Mouse (Mus musculus): ENCODE data around the gene Ptprd. TPM values are rescaled to one million over a fixed set of nuclear protein-coding genes. Genes with fewer than 3 reads are reported as not detected.

The Ptprd gene
- polyA plus RNA-seq, 1 experiment: 4.5 TPM

DNA sequence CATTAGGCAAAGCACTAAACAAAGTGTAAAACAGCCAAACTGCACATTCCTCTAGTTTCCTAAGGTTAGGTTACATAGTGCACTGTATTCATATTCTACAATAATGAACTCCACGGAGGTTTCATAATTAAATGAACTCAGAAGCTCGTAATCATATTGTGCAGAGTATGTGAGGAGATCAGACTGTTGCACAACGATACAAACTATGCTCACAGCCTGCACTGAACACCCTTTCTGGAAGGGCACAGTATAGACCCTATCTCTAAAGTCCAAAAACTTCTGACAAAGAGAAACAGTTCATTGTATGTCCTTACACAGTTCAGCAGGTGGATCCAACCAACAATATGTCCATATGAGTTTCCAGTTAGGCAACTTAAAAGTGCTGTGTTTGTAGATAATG, 1844.5 kb downstream of the Ptprd start:
- 80% methylated on average over 3 of the region's 3 CpGs for WGBS
- DNase-seq (ENCODE audit: low read depth, low spot score): no peak

GRCm38 (mm10) chr4:76365871-76366270, 1845.9 kb downstream of the Ptprd start:
- WGBS: 71% methylated on average over 4 of the region's 4 CpGs
- no peak for DNase-seq (ENCODE audit: low read depth, low spot score)

- 12% methylated on average over 1 of the region's 1 CpGs for WGBS
- DNase-seq (ENCODE audit: low read depth, low spot score): no peak
Measured at GRCm38 (mm10) chr4:76361546-76361945, 1850.2 kb downstream of the Ptprd start.

DNA sequence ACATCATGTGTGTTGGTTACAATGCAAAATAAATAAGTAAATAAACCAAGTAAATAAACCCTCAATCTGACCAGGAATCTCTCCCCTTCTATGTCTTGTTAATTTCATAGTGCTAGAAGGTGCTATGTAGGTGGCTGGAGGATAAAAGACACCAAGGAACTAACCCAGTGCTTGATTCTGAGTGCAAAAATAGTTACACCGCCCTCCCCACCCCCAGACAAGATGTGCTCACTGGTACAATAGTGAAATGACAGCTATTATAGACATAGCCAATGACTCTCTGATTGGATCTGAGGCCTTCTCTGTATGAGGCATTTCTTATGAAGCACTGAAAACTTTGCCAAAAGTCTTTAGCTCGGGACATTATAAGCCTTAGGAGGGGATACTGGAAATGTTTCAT, 1857.6 kb downstream of the Ptprd start:
- no peak for DNase-seq (ENCODE audit: low read depth, low spot score)
- WGBS: 83% methylated on average over 2 of the region's 2 CpGs

- no peak for DNase-seq (ENCODE audit: low read depth, low spot score)
- WGBS: 89% methylated on average over 1 of the region's 1 CpGs
Measured at GRCm38 (mm10) chr4:76352468-76352867, 1859.3 kb downstream of the Ptprd start.

DNA sequence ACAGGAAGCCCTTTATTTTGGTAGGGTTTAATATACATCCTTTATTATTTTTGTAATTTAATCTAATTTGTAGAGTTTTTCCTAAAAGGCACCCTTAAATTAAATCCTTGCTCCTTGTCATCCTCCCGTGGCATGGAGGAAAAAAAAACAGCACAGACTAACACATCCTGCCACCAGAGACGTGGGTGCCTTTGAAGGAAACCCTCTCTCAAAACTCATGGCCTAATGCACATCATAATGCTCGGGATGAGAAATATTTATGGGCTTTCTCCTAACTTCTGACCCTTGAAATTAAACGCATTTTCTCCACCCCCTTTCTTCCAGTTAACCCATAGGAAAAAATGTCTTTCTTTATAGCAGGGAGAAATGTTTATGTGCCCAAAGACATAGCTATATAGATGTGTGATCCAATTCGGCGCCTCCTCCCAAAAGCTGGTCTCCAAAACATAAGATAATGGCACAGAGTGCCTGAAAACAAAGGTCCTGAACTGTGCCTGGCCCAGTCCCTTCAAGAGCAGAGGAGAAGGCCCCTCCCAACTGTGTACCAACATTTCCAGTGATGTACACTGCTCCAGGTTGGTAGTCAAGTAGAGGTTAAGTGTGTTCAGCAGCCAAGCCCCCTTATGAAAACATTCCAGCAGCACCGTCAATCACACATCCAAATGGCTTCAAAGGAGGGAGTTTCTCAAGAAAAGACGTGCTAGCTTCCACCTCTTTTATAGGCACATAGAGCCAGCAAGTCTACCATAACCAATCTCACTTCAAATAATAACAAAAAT, 1860.4 kb downstream of the Ptprd start:
- 59% methylated on average over 8 of the region's 8 CpGs for WGBS
- no peak for DNase-seq (ENCODE audit: low read depth, low spot score)

- no peak for DNase-seq (ENCODE audit: low read depth, low spot score)
Measured at GRCm38 (mm10) chr4:76350241-76350962, 1861.4 kb downstream of the Ptprd start.

DNA sequence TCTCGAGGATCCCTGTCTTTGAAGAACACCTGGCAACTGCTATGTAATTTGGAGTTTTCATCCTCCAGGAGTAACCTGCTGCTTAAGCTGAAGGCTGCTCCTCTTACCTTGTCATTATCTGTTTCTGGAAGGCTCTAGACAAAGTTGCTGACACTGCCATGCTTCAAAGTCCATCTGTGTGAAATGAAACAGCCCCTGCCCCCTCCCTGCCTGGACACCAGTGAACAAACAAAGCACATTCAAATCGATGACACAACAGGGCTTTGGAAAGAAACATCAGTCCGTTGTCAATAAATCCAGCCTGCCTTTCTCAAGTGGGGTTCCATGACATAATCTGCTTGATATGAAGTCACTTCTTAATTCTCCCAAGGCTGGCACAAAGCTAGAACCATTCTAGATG, 1867.7 kb downstream of the Ptprd start:
- no peak for DNase-seq (ENCODE audit: low read depth, low spot score)

More at GRCm38 (mm10) chr4:76350241-76350962, 1861.4 kb downstream of the Ptprd start:
- WGBS: 18% methylated on average over 3 of the region's 3 CpGs

GRCm38 (mm10) chr4:76337926-76338325, 1873.8 kb downstream of the Ptprd start:
- DNase-seq (ENCODE audit: low read depth, low spot score): peak; percentile 43
- 26% methylated on average over 1 of the region's 1 CpGs for WGBS

More for the DNA sequence above, 1867.7 kb downstream of the Ptprd start:
- 26% methylated on average over 3 of the region's 3 CpGs for WGBS

- DNase-seq (ENCODE audit: low read depth, low spot score): no peak
- WGBS: 32% methylated on average over 11 of the region's 11 CpGs
Measured at GRCm38 (mm10) chr4:76327346-76327745, 1884.4 kb downstream of the Ptprd start.

- DNase-seq (ENCODE audit: low read depth, low spot score): no peak
- 91% methylated on average over 3 of the region's 3 CpGs for whole genome bisulfite sequencing
Measured at GRCm38 (mm10) chr4:76325646-76326045, 1886.1 kb downstream of the Ptprd start.

DNA sequence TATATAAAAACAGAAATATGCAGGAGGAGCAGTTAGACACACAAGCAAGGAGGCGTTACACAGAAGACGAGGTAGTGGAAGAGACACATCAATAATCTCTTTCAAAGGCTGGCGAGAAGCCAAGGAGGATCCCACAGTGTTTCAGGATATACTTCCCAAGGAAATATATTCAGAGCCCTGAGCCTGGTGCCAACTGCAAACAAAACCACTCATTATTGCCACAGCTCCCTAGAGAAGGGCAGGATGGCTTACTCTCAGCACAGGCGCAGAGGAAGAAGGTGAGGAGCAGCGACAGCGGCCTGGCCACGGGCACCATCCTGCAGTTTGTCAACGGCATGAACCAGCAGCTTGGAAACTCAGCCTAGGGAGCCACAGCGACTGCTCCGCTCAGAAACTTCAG, 1886.8 kb downstream of the Ptprd start:
- WGBS: 74% methylated on average over 10 of the region's 10 CpGs
- DNase-seq (ENCODE audit: low read depth, low spot score): no peak

DNA sequence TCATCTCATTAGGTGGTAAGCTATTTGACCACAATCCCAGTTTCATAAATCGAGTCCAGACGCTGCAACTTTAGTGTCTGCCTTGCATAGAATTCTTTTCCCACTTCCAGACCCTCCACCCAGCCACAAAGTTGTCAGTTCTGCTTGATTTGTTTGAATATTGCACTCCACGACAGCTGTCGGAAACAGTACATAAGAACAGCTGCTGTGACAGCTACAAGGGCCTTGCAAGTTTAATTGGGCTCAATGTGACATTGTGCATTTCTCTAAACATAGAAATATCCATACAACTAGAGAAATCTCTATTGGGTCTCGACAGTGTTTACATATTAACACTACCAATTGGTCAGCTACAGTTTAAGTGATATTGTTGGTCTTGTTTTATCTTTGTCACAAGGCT, 1887.3 kb downstream of the Ptprd start:
- WGBS: 73% methylated on average over 5 of the region's 5 CpGs
- no peak for DNase-seq (ENCODE audit: low read depth, low spot score)

DNA sequence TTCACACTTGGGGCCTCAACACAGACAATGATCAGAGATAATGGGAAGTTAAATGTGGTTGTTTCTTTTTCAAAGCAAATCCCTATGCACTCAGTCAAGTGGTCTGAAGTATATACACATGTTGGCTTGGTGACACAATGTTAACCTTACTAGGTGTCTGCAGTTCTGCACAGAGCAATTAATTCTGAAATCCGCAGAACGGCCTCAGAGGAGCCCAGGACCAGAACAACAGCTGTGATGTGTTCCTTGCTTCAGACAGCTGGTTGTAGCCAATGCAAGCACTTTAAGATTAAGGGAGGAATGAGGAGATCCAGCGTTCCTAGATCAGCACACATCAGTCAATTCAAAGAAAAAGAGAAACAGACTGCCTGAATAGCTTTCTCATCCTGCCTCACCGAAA, 1891.9 kb downstream of the Ptprd start:
- no peak for DNase-seq (ENCODE audit: low read depth, low spot score)

DNA sequence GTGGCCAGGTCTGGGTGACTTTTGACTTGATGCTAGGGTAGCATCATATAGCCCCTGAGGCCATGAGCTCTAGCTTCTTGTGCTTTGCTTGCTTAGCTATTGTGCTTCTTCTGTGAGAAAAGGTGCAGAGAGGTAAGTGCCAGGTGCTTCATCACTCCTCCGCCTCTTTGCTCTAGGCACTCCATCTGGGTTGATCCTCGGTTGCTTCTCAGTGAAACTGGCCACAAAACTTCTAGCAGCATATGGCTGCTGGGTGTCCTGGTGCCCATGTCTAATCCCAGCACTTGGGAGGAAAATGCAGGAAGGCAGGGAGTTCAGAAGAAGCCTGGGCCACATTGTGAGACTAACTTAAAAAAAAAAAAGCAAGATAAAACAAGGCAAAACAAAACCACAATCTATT, 1895.8 kb downstream of the Ptprd start:
- DNase-seq (ENCODE audit: low read depth, low spot score): no peak
- 90% methylated on average over 2 of the region's 2 CpGs for WGBS

More for the DNA sequence above, 1891.9 kb downstream of the Ptprd start:
- 69% methylated on average over 4 of the region's 4 CpGs for WGBS

GRCm38 (mm10) chr4:76313749-76314148, 1898.0 kb downstream of the Ptprd start:
- 46% methylated on average over 3 of the region's 3 CpGs for WGBS
- DNase-seq (ENCODE audit: low read depth, low spot score): no peak

GRCm38 (mm10) chr4:76312593-76312992, 1899.2 kb downstream of the Ptprd start:
- DNase-seq (ENCODE audit: low read depth, low spot score): no peak
- WGBS: 79% methylated on average over 3 of the region's 3 CpGs

- DNase-seq (ENCODE audit: low read depth, low spot score): no peak
- 82% methylated on average over 5 of the region's 5 CpGs for WGBS
Measured at GRCm38 (mm10) chr4:76305987-76306386, 1905.8 kb downstream of the Ptprd start.

DNA sequence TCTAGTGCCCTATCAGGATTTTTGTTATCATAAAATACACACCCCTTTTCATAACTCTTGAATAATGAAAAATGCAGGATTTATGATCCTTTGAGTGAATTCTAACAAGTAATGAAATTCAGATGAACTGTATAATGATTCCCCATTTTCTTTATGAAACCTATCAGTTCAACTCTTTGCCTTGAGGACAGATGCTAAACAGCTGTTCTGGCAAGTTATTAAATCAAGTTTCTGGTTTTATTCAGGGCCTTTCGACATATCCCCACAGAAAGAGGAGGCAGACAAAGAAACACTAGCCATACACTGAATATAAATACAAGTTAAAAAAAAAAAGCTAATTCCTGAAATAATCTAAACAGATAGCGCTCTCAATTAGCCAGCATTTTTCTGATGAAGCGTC, 1914.4 kb downstream of the Ptprd start:
- DNase-seq (ENCODE audit: low read depth, low spot score): no peak
- 82% methylated on average over 3 of the region's 3 CpGs for WGBS

GRCm38 (mm10) chr4:76292733-76293357, 1918.9 kb downstream of the Ptprd start:
- 85% methylated on average over 8 of the region's 8 CpGs for WGBS
- DNase-seq (ENCODE audit: low read depth, low spot score): no peak

DNA sequence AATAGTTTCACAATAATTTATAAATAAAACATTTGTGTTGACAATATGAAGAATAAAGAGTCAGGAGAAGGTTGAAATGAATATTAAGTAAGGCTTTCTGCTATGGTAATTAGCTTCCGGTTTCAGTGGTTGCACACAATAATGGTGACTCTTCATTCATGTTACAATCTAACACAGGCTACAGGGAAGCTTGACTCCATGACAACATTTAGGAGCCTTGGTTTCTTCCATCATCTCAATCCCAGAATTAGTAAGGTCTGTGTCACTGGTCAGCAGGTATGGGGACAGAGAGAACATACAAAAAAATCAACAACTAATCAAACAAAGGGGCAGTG, 1921.3 kb downstream of the Ptprd start:
- 95% methylated on average over 1 of the region's 1 CpGs for WGBS
- no peak for DNase-seq (ENCODE audit: low read depth, low spot score)
